Mouse (Mus musculus): ENCODE data around the gene Ovgp1.
"Not testable (repeated sequence)": the region's sequence is repeated elsewhere in the genome, so short reads cannot be mapped to it uniquely, and the experiment has no call there.

Gene Ovgp1

GRCm38 (mm10) chr3:105973411-105973810 lies at the start of gene Ovgp1:
TSS of gene Ovgp1 (plus strand) at chr3:105973711.
- DNase-seq (ENCODE audit: low spot score): no peak

- no peak for DNase-seq (ENCODE audit: low spot score)
Measured at GRCm38 (mm10) chr3:105924616-105925015, 48.9 kb upstream of the Ovgp1 start.

- no peak for DNase-seq (ENCODE audit: low spot score)
Measured at GRCm38 (mm10) chr3:105927561-105928194, 45.8 kb upstream of the Ovgp1 start.

- DNase-seq (ENCODE audit: low spot score): no peak
Measured at GRCm38 (mm10) chr3:105928195-105928569, 45.3 kb upstream of the Ovgp1 start.

- no peak for DNase-seq (ENCODE audit: low spot score)
Measured at GRCm38 (mm10) chr3:105928781-105929180, 44.7 kb upstream of the Ovgp1 start.

- DNase-seq (ENCODE audit: low spot score): no peak
Measured at GRCm38 (mm10) chr3:105929821-105930220, 43.7 kb upstream of the Ovgp1 start.

- DNase-seq (ENCODE audit: low spot score): no peak
Measured at GRCm38 (mm10) chr3:105931095-105931494, 42.4 kb upstream of the Ovgp1 start.

- DNase-seq (ENCODE audit: low spot score): peak; percentile 19
Measured at GRCm38 (mm10) chr3:105932240-105933071, 41.1 kb upstream of the Ovgp1 start, which contains the start of gene I830077J02Rik. TSS of gene I830077J02Rik (minus strand) at chr3:105932664.

GRCm38 (mm10) chr3:105933926-105934325 lies 39.6 kb upstream of the Ovgp1 start:
- no peak for DNase-seq (ENCODE audit: low spot score)

- DNase-seq (ENCODE audit: low spot score): peak; percentile 66
Measured at GRCm38 (mm10) chr3:105935033-105935432, 38.5 kb upstream of the Ovgp1 start.

GRCm38 (mm10) chr3:105936111-105936510 lies 37.4 kb upstream of the Ovgp1 start:
- no peak for DNase-seq (ENCODE audit: low spot score)

- no peak for DNase-seq (ENCODE audit: low spot score)
Measured at GRCm38 (mm10) chr3:105951348-105951747, 22.2 kb upstream of the Ovgp1 start.

GRCm38 (mm10) chr3:105957235-105957634 lies 16.3 kb upstream of the Ovgp1 start:
- DNase-seq (ENCODE audit: low spot score): no peak

- DNase-seq (ENCODE audit: low spot score): no peak
Measured at GRCm38 (mm10) chr3:105958204-105958603, 15.3 kb upstream of the Ovgp1 start.

GRCm38 (mm10) chr3:105958974-105959580 lies 14.4 kb upstream of the Ovgp1 start, which contains the start of gene Wdr77:
TSS of gene Wdr77 (plus strand) at chr3:105959369.
- DNase-seq (ENCODE audit: low spot score): peak; percentile 97

- no peak for DNase-seq (ENCODE audit: low spot score)
Measured at GRCm38 (mm10) chr3:105959585-105959984, 13.9 kb upstream of the Ovgp1 start.

GRCm38 (mm10) chr3:105959999-105960398 lies 13.5 kb upstream of the Ovgp1 start, which contains the start of gene Atp5f1:
TSS of gene Atp5f1 (minus strand) at chr3:105960099.
- DNase-seq (ENCODE audit: low spot score): no peak

GRCm38 (mm10) chr3:105960700-105961099 lies 12.8 kb upstream of the Ovgp1 start:
- no peak for DNase-seq (ENCODE audit: low spot score)

- no peak for DNase-seq (ENCODE audit: low spot score)
Measured at GRCm38 (mm10) chr3:105971831-105972446, 1.6 kb upstream of the Ovgp1 start.

- DNase-seq (ENCODE audit: low spot score): peak; percentile 11
Measured at GRCm38 (mm10) chr3:105974174-105974573, 663 bp downstream of the Ovgp1 start.

GRCm38 (mm10) chr3:105989611-105990010 lies 16.1 kb downstream of the Ovgp1 start:
- not testable (repeated sequence) for DNase-seq (ENCODE audit: low spot score)

GRCm38 (mm10) chr3:105991653-105992283 lies 18.3 kb downstream of the Ovgp1 start:
- peak; percentile 63 for DNase-seq (ENCODE audit: low spot score)

Data from lung, postnatal 25 days (tissue).